Mouse (Mus musculus) CH12.LX (cell line): ENCODE measurements around the gene Cd40.

Source experiments
- CHD2 ChIP-seq: IDR thresholded peaks from 2 replicates; pipeline ENCODE4 v1.6.1; 2011; ENCODE audit warnings: low read length, improper control_type of control experiment
- CTCF ChIP-seq, 2 experiments: IDR thresholded peaks in 1 of 2; conservative IDR thresholded peaks in 1 of 2; 2 replicates each; pipeline ENCODE4 v1.5.1; 2011 to 2012; ENCODE audit warnings: low read depth in 2 of 2, low read length in 2 of 2, improper control_type of control experiment in 1 of 2, inconsistent platforms in 1 of 2, mild to moderate bottlenecking in 1 of 2, moderate library complexity in 1 of 2
- EP300 ChIP-seq: IDR thresholded peaks from 2 replicates; pipeline ENCODE4 v1.6.1; 2011; ENCODE audit warnings: low read length, improper control_type of control experiment
- ETS1 ChIP-seq: conservative IDR thresholded peaks from 2 replicates; pipeline ENCODE4 v1.6.1; 2012; ENCODE audit warnings: low read depth, mild to moderate bottlenecking, inconsistent platforms, low read length, improper control_type of control experiment, moderate library complexity
- KAT2A ChIP-seq: IDR thresholded peaks from 2 replicates; pipeline ENCODE4 v1.6.1; 2012; ENCODE audit warnings: low read length, improper control_type of control experiment, inconsistent platforms; ENCODE audit not compliant: insufficient replicate concordance
- MAFK ChIP-seq: IDR thresholded peaks from 2 replicates; pipeline ENCODE4 v1.6.1; 2011; ENCODE audit warnings: low read length, improper control_type of control experiment; ENCODE audit not compliant: insufficient replicate concordance
- MAX ChIP-seq: IDR thresholded peaks from 2 replicates; pipeline ENCODE4 v1.6.1; 2011; ENCODE audit warnings: low read length, improper control_type of control experiment
- MYC ChIP-seq: IDR thresholded peaks from 2 replicates; pipeline ENCODE4 v1.6.1; 2011; ENCODE audit warnings: low read depth, mild to moderate bottlenecking, improper control_type of control experiment, low read length
- PAX5 ChIP-seq: IDR thresholded peaks from 2 replicates; pipeline ENCODE4 v1.6.1; 2012; ENCODE audit warnings: low read length, inconsistent platforms, mixed read lengths
- POLR2A ChIP-seq: IDR thresholded peaks from 2 replicates; pipeline ENCODE4 v1.6.1; 2011; ENCODE audit warnings: low read depth, mild to moderate bottlenecking, improper control_type of control experiment, low read length
- SMC3 ChIP-seq: IDR thresholded peaks from 2 replicates; pipeline ENCODE4 v1.6.1; 2011; ENCODE audit warnings: low read depth, low read length, improper control_type of control experiment
- ZKSCAN1 ChIP-seq: IDR thresholded peaks from 2 replicates; pipeline ENCODE4 v1.6.1; 2012; ENCODE audit warnings: low read depth, inconsistent platforms, low read length, improper control_type of control experiment, borderline replicate concordance
- ZMIZ1 ChIP-seq: IDR thresholded peaks from 2 replicates; pipeline ENCODE4 v1.6.1; 2012; ENCODE audit warnings: low read depth, mild to moderate bottlenecking, inconsistent platforms, low read length, improper control_type of control experiment
- ZNF384 ChIP-seq: IDR thresholded peaks from 2 replicates; pipeline ENCODE4 v1.6.1; 2012; ENCODE audit warnings: low read depth, low read length, improper control_type of control experiment, inconsistent platforms

- TF ChIP-seq ZNF384 (no peak), MAFK (no peak), POLR2A (no peak), ETS1 (no peak), CTCF (conservative IDR thresholded peaks at IDR 0.05 in 1 of 2, IDR thresholded peaks at IDR 0.05 in 1 of 2; ENCODE audit: low read depth in 2 of 2, low read length in 2 of 2) (no peak), MYC (no peak), KAT2A (no peak), MAX (no peak), SMC3 (no peak), ZKSCAN1 (no peak), EP300 (no peak), CHD2 (no peak), ZMIZ1 (no peak), PAX5 (no peak)
These were observed 6.4 kb downstream of the Cd40 start for GRCm38 (mm10) chr2:165061638-165062433.
